In the genomic region with DNA sequence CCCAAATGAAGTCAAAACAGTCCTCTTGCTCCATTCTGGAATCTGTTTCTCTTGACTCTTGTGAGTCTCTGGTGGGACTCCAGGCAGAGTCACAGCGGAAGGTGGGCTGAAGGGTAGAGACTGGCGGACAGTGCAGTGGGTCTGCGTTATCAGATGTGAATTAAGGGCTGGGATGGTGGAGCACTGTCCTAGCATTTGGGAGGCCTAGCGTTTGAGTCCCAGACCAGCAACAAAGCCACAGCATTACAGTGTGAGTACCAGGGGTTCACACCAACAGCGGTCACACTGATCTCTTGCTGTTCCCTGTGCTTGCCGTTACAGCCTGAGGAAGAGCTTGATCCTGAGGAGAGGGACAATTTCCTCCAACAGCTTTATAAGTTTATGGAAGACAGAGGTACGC, we compare ENCODE assay signal across 23 mouse cellular contexts. TPM values are rescaled to one million over a fixed set of nuclear protein-coding genes. Genes with fewer than 3 reads are reported as not detected.
"Had no signal": no experiment of that assay in that cellular context is flagged by ENCODE, and none has a peak within 500 bp of the region (broad histone marks: within the 10 kb centered on the region; RNA-seq: fewer than 3 reads in every experiment).

No protein-coding gene starts in this region.

- H3K4me3 ChIP-seq: neural tube, embryonic 13.5 days; neural tube, embryonic 15.5 days; stomach, embryonic 15.5 days had no signal

- H3K4me1 ChIP-seq: neural tube, embryonic 13.5 days; neural tube, embryonic 15.5 days; stomach, embryonic 15.5 days had no signal

- DNase-seq: retina, postnatal 1 day; right cerebral cortex, adult 18-20 months; right cerebral cortex, postnatal 14 days; right cerebral cortex, postnatal 25 days; right cerebral cortex, postnatal 4 days; spleen, adult 18-20 months; thymus, adult 18-20 months; thymus, adult 2 months; thymus, postnatal 14 days; thymus, postnatal 25 days; thymus, postnatal 36 days; thymus, postnatal 4 days had no signal

- H3K9me3 ChIP-seq: neural tube, embryonic 13.5 days; neural tube, embryonic 15.5 days; stomach, embryonic 15.5 days had no signal

- H3K27me3 ChIP-seq: neural tube, embryonic 13.5 days; neural tube, embryonic 15.5 days; stomach, embryonic 15.5 days had no signal

- H3K9ac ChIP-seq: neural tube, embryonic 13.5 days; neural tube, embryonic 15.5 days; stomach, embryonic 15.5 days had no signal

- H3K27ac ChIP-seq: neural tube, embryonic 13.5 days; neural tube, embryonic 15.5 days; stomach, embryonic 15.5 days; stomach, postnatal 0 days had no signal

RNA-seq across cellular contexts. Expression of gene Tomm20l, which starts 51.5 kb away (rescaled TPM):
- total RNA-seq: neutrophil, adult 5-6 weeks had no signal
- polyA plus RNA-seq: neural tube, embryonic 13.5 days; neural tube, embryonic 14.5 days; small intestine, adult 2 months; spleen, adult 2 months; stomach, embryonic 14.5 days; stomach, embryonic 16.5 days; stomach, postnatal 0 days; thymus, adult 2 months; urinary bladder, adult 2 months had no signal
